Comparison of ENCODE assay signal across 8 mouse cellular contexts in genomic region chr11:67455527-67455981, GRCm38 (mm10). TPM values are rescaled to one million over a fixed set of nuclear protein-coding genes. Genes with fewer than 3 reads are reported as not detected.
DNase-seq lines count a peak whose midpoint lies in the region; ATAC-seq and TF ChIP-seq lines count a peak whose summit lies in the region.

No protein-coding gene starts in this region.

- H3K9me3 ChIP-seq in embryonic facial prominence, embryonic 10.5 days = no peaks in the 10 kb centered on the region
- H3K9me3 ChIP-seq in heart, postnatal 0 days (replicated peaks; ENCODE audit: control insufficient read depth, low read length) = no peaks in the 10 kb centered on the region
- no peaks in the 10 kb centered on the region for H3K9me3 ChIP-seq in limb, embryonic 12.5 days
- H3K9me3 ChIP-seq in midbrain, embryonic 13.5 days = no peaks in the 10 kb centered on the region

- no peak for TF ChIP-seq EP300 in heart, postnatal 0 days (IDR thresholded peaks at IDR 0.05; ENCODE audit: low read depth)

- no peak for TF ChIP-seq CTCF in heart, postnatal 0 days (IDR thresholded peaks at IDR 0.05; ENCODE audit: low read depth)

- peak overlapping the region; percentile 82 for H3K4me3 ChIP-seq in embryonic facial prominence, embryonic 10.5 days
- H3K4me3 ChIP-seq in heart, postnatal 0 days (ENCODE audit: low read depth, low read length) = peak overlapping the region; percentile 71
- H3K4me3 ChIP-seq in limb, embryonic 12.5 days (replicated peaks) = peak overlapping the region; percentile 74
- H3K4me3 ChIP-seq in midbrain, embryonic 13.5 days (replicated peaks) = peak overlapping the region; percentile 68

- peaks cover 66% of the 10 kb centered on the region for H3K27me3 ChIP-seq in embryonic facial prominence, embryonic 10.5 days (replicated peaks; ENCODE audit: low read depth, poor library complexity, severe bottlenecking)
- peaks cover 6% of the 10 kb centered on the region; the same call in 1 of the 2 replicates for H3K27me3 ChIP-seq in heart, postnatal 0 days (ENCODE audit: control insufficient read depth, insufficient read depth, low read length)
- H3K27me3 ChIP-seq in limb, embryonic 12.5 days = peaks cover 55% of the 10 kb centered on the region
- peaks cover 45% of the 10 kb centered on the region for H3K27me3 ChIP-seq in midbrain, embryonic 13.5 days

- H3K27ac ChIP-seq in embryonic facial prominence, embryonic 10.5 days (replicated peaks) = peak overlapping the region; percentile 79
- H3K27ac ChIP-seq in heart, postnatal 0 days (ENCODE audit: low read depth) = no peak overlapping the region
- H3K27ac ChIP-seq in limb, embryonic 12.5 days = no peak overlapping the region
- no peak overlapping the region for H3K27ac ChIP-seq in midbrain, embryonic 13.5 days

- peak overlapping the region; percentile 60 for H3K9ac ChIP-seq in heart, postnatal 0 days (replicated peaks; ENCODE audit: low read depth, low read length)
- H3K9ac ChIP-seq in limb, embryonic 12.5 days (replicated peaks) = peak overlapping the region; percentile 73
- peak overlapping the region; percentile 76 for H3K9ac ChIP-seq in midbrain, embryonic 13.5 days (replicated peaks)

- peak overlapping the region; percentile 100 for H3K4me2 ChIP-seq in heart, postnatal 0 days (ENCODE audit: low read depth, low read length)
- peak overlapping the region; percentile 98 for H3K4me2 ChIP-seq in limb, embryonic 12.5 days
- peak overlapping the region; percentile 96 for H3K4me2 ChIP-seq in midbrain, embryonic 13.5 days (replicated peaks)

- DNase-seq in right cerebral cortex, postnatal 14 days = peak; percentile 33
- DNase-seq in right cerebral cortex, adult 18-20 months = no peak
- peak; percentile 60 for DNase-seq in embryonic facial prominence, embryonic 10.5 days (ENCODE audit: low spot score)
- DNase-seq in heart, postnatal 0 days (ENCODE audit: low spot score) = peak; percentile 18
- peak; percentile 42 for DNase-seq in yolk sac, embryonic 10.5 days (ENCODE audit: low spot score)
- DNase-seq in layer of hippocampus, adult 11-12 months (ENCODE audit: low spot score) = no peak

- under 1% methylated on average over 42 of the region's 42 CpGs for WGBS in embryonic facial prominence, embryonic 10.5 days
- WGBS in heart, postnatal 0 days = 1% methylated on average over 42 of the region's 42 CpGs
- WGBS in limb, embryonic 12.5 days = under 1% methylated on average over 42 of the region's 42 CpGs
- WGBS in midbrain, embryonic 13.5 days = under 1% methylated on average over 41 of the region's 42 CpGs

- peak; percentile 24 for ATAC-seq in heart, postnatal 0 days (ENCODE audit: insufficient read depth, low read depth)
- ATAC-seq in limb, embryonic 12.5 days (ENCODE audit: insufficient number of reproducible peaks, insufficient read depth, low FRiP score, low TSS enrichment, low read depth) = 0 out of 2 replicates have a peak, but pooled peaks have one; percentile 53
- peak; percentile 78 for ATAC-seq in midbrain, embryonic 13.5 days

- H3K4me1 ChIP-seq in embryonic facial prominence, embryonic 10.5 days = peaks cover 15% of the 10 kb centered on the region
- no peaks in the 10 kb centered on the region for H3K4me1 ChIP-seq in heart, postnatal 0 days (ENCODE audit: control insufficient read depth, insufficient read depth)
- peaks cover 8% of the 10 kb centered on the region; the same call in 1 of the 2 replicates for H3K4me1 ChIP-seq in limb, embryonic 12.5 days (replicated peaks)
- H3K4me1 ChIP-seq in midbrain, embryonic 13.5 days (replicated peaks) = peaks cover 15% of the 10 kb centered on the region

- H3K36me3 ChIP-seq in embryonic facial prominence, embryonic 10.5 days (replicated peaks) = no peaks in the 10 kb centered on the region
- no peaks in the 10 kb centered on the region for H3K36me3 ChIP-seq in heart, postnatal 0 days (replicated peaks; ENCODE audit: control insufficient read depth, insufficient read depth, low read length)
- no peaks in the 10 kb centered on the region for H3K36me3 ChIP-seq in limb, embryonic 12.5 days
- no peaks in the 10 kb centered on the region for H3K36me3 ChIP-seq in midbrain, embryonic 13.5 days

RNA-seq across cellular contexts. Expression of gene Gas7, which starts 0.3 kb away (rescaled TPM):
- polyA plus RNA-seq in embryonic facial prominence, embryonic 10.5 days (2016; fragmentation: Nextera tagmentation; extraction: Ambion mirVana) = 3.5 and 4.0 TPM in 2 replicates
- total RNA-seq in heart, postnatal 0 days (2014; rRNA removed; ENCODE audit: low replicate concordance) = 5.3 and 23.2 TPM in 2 replicates
- polyA plus RNA-seq in heart, postnatal 0 days (2015; fragmentation: Nextera tagmentation; extraction: Ambion mirVana) = 4.6 and 4.8 TPM in 2 replicates
- polyA plus RNA-seq in limb, embryonic 12.5 days (2016; fragmentation: Nextera tagmentation; extraction: Ambion mirVana) = 3.9 and 4.3 TPM in 2 replicates
- 11.9 TPM in 2 replicates for polyA plus RNA-seq in midbrain, embryonic 13.5 days (2015; fragmentation: Nextera tagmentation; extraction: Ambion mirVana)

Comparison
In these comparisons a context has a peak if more than half of its experiments do, and no peak if none do; other contexts are left out.
1. DNase-seq: peak in right cerebral cortex, postnatal 14 days (single experiment), embryonic facial prominence, embryonic 10.5 days (single experiment), heart, postnatal 0 days (single experiment) and yolk sac, embryonic 10.5 days (single experiment); none in right cerebral cortex, adult 18-20 months (single experiment) and layer of hippocampus, adult 11-12 months (single experiment).
2. ATAC-seq: peak in every context shown above with its lines; median percentile 78 in midbrain, embryonic 13.5 days; 53 in limb, embryonic 12.5 days; 24 in heart, postnatal 0 days.
3. Peak in every context shown above with its lines, with median percentiles within 50 percentile points of each other: H3K4me3 ChIP-seq, H3K4me2 ChIP-seq and H3K9ac ChIP-seq.